Mouse (Mus musculus): ENCODE data around the gene Irgq. TPM values are rescaled to one million over a fixed set of nuclear protein-coding genes. Genes with fewer than 3 reads are reported as not detected.
"Not testable (repeated sequence)": the region's sequence is repeated elsewhere in the genome, so short reads cannot be mapped to it uniquely, and the experiment has no call there.

Gene Irgq
- 19.2 and 24.7 TPM in 2 replicates for polyA plus RNA-seq (2015; fragmentation: Nextera tagmentation; extraction: Ambion mirVana)

GRCm38 (mm10) chr7:24530062-24530931, at the start of gene Irgq:
Irgq (plus strand) TSS chr7:24530689.
- Histone ChIP-seq H3K4me3 (ENCODE audit: low read length) (peak within 1 kb of the TSS; percentile 77), H3K9ac (ENCODE audit: low read depth, low read length) (peak within 1 kb of the TSS; percentile 83), H3K27ac (ENCODE audit: low read depth, low read length) (peak within 1 kb of the TSS; percentile 93), H3K27me3 (replicated peaks; ENCODE audit: control insufficient read depth, insufficient read depth, low read length) (no peaks in the 10 kb centered on the region), H3K4me1 (ENCODE audit: control insufficient read depth, insufficient read depth, low read depth, low read length) (peaks cover 33% of the 10 kb centered on the region), H3K9me3 (ENCODE audit: control insufficient read depth, low read length) (no peaks in the 10 kb centered on the region), H3K4me2 (ENCODE audit: low read length) (peak within 1 kb of the TSS; percentile 89), H3K36me3 (ENCODE audit: control insufficient read depth, insufficient read depth, low read length) (peaks cover 22% of the 10 kb centered on the region)
- peak; percentile 96 for ATAC-seq
- WGBS = under 1% methylated on average over 44 of the region's 44 CpGs

GRCm38 (mm10) chr7:24480986-24481473, 49.5 kb upstream of the Irgq start:
- no peaks in the 10 kb centered on the region for H3K36me3 ChIP-seq (ENCODE audit: control insufficient read depth, insufficient read depth, low read length)
- H3K4me2 ChIP-seq (ENCODE audit: low read length) = peak overlapping the region; percentile 78
- peak overlapping the region; percentile 76 for H3K4me3 ChIP-seq (ENCODE audit: low read length)
- no peaks in the 10 kb centered on the region for H3K9me3 ChIP-seq (ENCODE audit: control insufficient read depth, low read length)
- H3K4me1 ChIP-seq (ENCODE audit: control insufficient read depth, insufficient read depth, low read depth, low read length) = peaks cover 40% of the 10 kb centered on the region
- H3K9ac ChIP-seq (ENCODE audit: low read depth, low read length) = peak overlapping the region; percentile 93
- peak; percentile 65 for ATAC-seq
- H3K27me3 ChIP-seq (replicated peaks; ENCODE audit: control insufficient read depth, insufficient read depth, low read length) = no peaks in the 10 kb centered on the region
- peak overlapping the region; percentile 89 for H3K27ac ChIP-seq (ENCODE audit: low read depth, low read length)
- WGBS = 11% methylated on average over 14 of the region's 14 CpGs

DNA sequence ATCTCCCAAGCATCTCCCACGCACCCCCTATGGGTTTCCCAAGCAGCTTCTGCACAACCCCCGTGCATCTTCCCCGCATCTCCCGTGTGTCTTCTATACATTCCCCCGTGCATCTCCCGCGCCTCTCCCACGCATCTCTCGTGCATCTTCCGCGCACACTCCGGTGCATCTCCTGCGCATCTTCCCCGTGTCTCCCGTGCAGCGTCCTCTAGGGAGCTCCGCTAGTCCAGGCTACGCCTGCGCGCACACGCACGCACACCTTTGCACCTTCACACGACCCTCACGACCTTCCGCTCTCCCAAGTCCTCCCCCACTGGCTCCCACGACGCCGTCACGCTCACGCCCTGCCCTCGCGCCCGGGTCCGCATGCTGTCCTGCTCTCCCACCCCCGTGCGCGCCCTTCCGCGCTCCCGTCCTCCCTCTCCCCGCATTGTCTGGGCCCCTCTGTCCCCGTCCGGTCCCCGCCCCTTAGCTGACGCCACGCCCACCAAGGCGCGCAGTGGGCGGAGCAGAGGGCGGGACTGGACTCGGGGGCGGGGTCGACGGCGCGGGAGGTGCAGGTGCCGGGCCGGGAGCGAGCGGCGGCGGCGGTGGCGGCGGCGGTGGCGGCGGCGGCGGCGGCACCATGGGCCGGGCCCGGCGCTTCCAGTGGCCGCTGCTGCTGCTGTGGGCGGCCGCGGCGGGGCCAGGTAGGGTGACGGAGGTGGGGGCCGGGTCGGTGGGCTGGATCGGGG, 48.8 kb upstream of the Irgq start, which contains the start of gene Cadm4:
Gene Cadm4 (plus strand): TSS at position 550 of the 734 bp plus-strand sequence.
- Histone ChIP-seq H3K36me3 (ENCODE audit: control insufficient read depth, insufficient read depth, low read length) (no peaks in the 10 kb centered on the region), H3K4me3 (ENCODE audit: low read length) (peak within 1 kb of the TSS; percentile 76), H3K27ac (ENCODE audit: low read depth, low read length) (peak within 1 kb of the TSS; percentile 89), H3K9me3 (ENCODE audit: control insufficient read depth, low read length) (no peaks in the 10 kb centered on the region), H3K4me1 (ENCODE audit: control insufficient read depth, insufficient read depth, low read depth, low read length) (peaks cover 46% of the 10 kb centered on the region), H3K9ac (ENCODE audit: low read depth, low read length) (peak within 1 kb of the TSS; percentile 93), H3K4me2 (ENCODE audit: low read length) (peak within 1 kb of the TSS; percentile 78), H3K27me3 (replicated peaks; ENCODE audit: control insufficient read depth, insufficient read depth, low read length) (no peaks in the 10 kb centered on the region)
- ATAC-seq = peak; percentile 84
- WGBS = under 1% methylated on average over 76 of the region's 83 CpGs

GRCm38 (mm10) chr7:24482208-24483020, 48.1 kb upstream of the Irgq start:
- Histone ChIP-seq H3K4me1 (ENCODE audit: control insufficient read depth, insufficient read depth, low read depth, low read length) (peaks cover 53% of the 10 kb centered on the region), H3K36me3 (ENCODE audit: control insufficient read depth, insufficient read depth, low read length) (no peaks in the 10 kb centered on the region), H3K9ac (ENCODE audit: low read depth, low read length) (peak overlapping the region; percentile 93), H3K4me3 (ENCODE audit: low read length) (peak overlapping the region; percentile 76), H3K9me3 (ENCODE audit: control insufficient read depth, low read length) (no peaks in the 10 kb centered on the region), H3K4me2 (ENCODE audit: low read length) (peak overlapping the region; percentile 78), H3K27ac (ENCODE audit: low read depth, low read length) (peak overlapping the region; percentile 89), H3K27me3 (replicated peaks; ENCODE audit: control insufficient read depth, insufficient read depth, low read length) (no peaks in the 10 kb centered on the region)
- peak; percentile 1; the same call in 1 of the 2 replicates for ATAC-seq
- WGBS = under 1% methylated on average over 17 of the region's 38 CpGs

DNA sequence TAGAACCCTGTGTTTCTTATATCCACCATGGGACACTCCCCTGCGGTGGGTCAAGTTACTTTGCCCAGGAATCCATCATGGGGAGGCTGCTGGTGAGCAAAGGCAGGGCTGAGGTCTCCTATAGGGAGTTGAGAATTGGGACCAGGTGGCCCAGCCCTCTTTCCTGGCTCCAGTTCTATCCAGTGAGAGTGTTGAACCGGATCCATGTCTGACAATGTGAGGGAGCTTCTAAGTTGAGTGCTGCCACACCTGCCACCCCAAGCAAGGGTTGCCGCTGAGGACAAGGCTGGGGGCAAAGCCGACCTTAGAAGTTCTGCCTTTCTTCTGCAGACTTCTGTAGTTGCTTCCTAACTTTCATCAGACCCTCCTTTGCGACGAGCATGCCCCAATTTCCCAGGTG, 47.2 kb upstream of the Irgq start:
- Histone ChIP-seq H3K4me3 (ENCODE audit: low read length) (peak overlapping the region; percentile 76), H3K4me2 (ENCODE audit: low read length) (peak overlapping the region; percentile 78), H3K9ac (ENCODE audit: low read depth, low read length) (peak overlapping the region; percentile 93), H3K4me1 (ENCODE audit: control insufficient read depth, insufficient read depth, low read depth, low read length) (peaks cover 59% of the 10 kb centered on the region)
- H3K36me3 ChIP-seq (ENCODE audit: control insufficient read depth, insufficient read depth, low read length); H3K27me3 ChIP-seq (replicated peaks; ENCODE audit: control insufficient read depth, insufficient read depth, low read length); ATAC-seq; H3K27ac ChIP-seq (ENCODE audit: low read depth, low read length); H3K9me3 ChIP-seq (ENCODE audit: control insufficient read depth, low read length): not testable (repeated sequence)
- WGBS = 49% methylated on average over 6 of the region's 6 CpGs

- Histone ChIP-seq H3K9me3 (ENCODE audit: control insufficient read depth, low read length) (no peaks in the 10 kb centered on the region), H3K4me3 (ENCODE audit: low read length) (peak overlapping the region; percentile 34; the same call in 1 of the 2 replicates), H3K9ac (ENCODE audit: low read depth, low read length) (peak overlapping the region; percentile 62; the same call in 1 of the 2 replicates), H3K27me3 (replicated peaks; ENCODE audit: control insufficient read depth, insufficient read depth, low read length) (no peaks in the 10 kb centered on the region), H3K27ac (ENCODE audit: low read depth, low read length) (peak overlapping the region; percentile 85), H3K4me2 (ENCODE audit: low read length) (peak overlapping the region; percentile 63), H3K4me1 (ENCODE audit: control insufficient read depth, insufficient read depth, low read depth, low read length) (peaks cover 52% of the 10 kb centered on the region), H3K36me3 (ENCODE audit: control insufficient read depth, insufficient read depth, low read length) (peaks cover 3% of the 10 kb centered on the region; the same call in 1 of the 2 replicates)
- ATAC-seq = no peak
- WGBS = 66% methylated on average over 9 of the region's 9 CpGs
Measured at GRCm38 (mm10) chr7:24485481-24485880, 45.0 kb upstream of the Irgq start.

GRCm38 (mm10) chr7:24486654-24487130, 43.8 kb upstream of the Irgq start:
- peaks cover 45% of the 10 kb centered on the region for H3K4me1 ChIP-seq (ENCODE audit: control insufficient read depth, insufficient read depth, low read depth, low read length)
- WGBS = 30% methylated on average over 9 of the region's 9 CpGs

GRCm38 (mm10) chr7:24487403-24487802, 43.1 kb upstream of the Irgq start:
- Histone ChIP-seq H3K36me3 (ENCODE audit: control insufficient read depth, insufficient read depth, low read length) (peaks cover 3% of the 10 kb centered on the region; the same call in 1 of the 2 replicates), H3K4me2 (ENCODE audit: low read length) (peak overlapping the region; percentile 63), H3K4me1 (ENCODE audit: control insufficient read depth, insufficient read depth, low read depth, low read length) (peaks cover 45% of the 10 kb centered on the region), H3K27ac (ENCODE audit: low read depth, low read length) (peak overlapping the region; percentile 85), H3K9ac (ENCODE audit: low read depth, low read length) (no peak overlapping the region; the same call in 1 of the 2 replicates), H3K27me3 (replicated peaks; ENCODE audit: control insufficient read depth, insufficient read depth, low read length) (no peaks in the 10 kb centered on the region), H3K9me3 (ENCODE audit: control insufficient read depth, low read length) (no peaks in the 10 kb centered on the region), H3K4me3 (ENCODE audit: low read length) (no peak overlapping the region)
- WGBS = 11% methylated on average over 3 of the region's 3 CpGs
- ATAC-seq = peak; percentile 27; the same call in 1 of the 2 replicates

More at GRCm38 (mm10) chr7:24486654-24487130, 43.8 kb upstream of the Irgq start:
- no peaks in the 10 kb centered on the region for H3K27me3 ChIP-seq (replicated peaks; ENCODE audit: control insufficient read depth, insufficient read depth, low read length)
- H3K9me3 ChIP-seq (ENCODE audit: control insufficient read depth, low read length) = no peaks in the 10 kb centered on the region
- H3K4me2 ChIP-seq (ENCODE audit: low read length) = peak overlapping the region; percentile 63
- peak overlapping the region; percentile 85 for H3K27ac ChIP-seq (ENCODE audit: low read depth, low read length)
- peak overlapping the region; percentile 34 for H3K4me3 ChIP-seq (ENCODE audit: low read length)
- peaks cover 3% of the 10 kb centered on the region; the same call in 1 of the 2 replicates for H3K36me3 ChIP-seq (ENCODE audit: control insufficient read depth, insufficient read depth, low read length)
- peak; percentile 50 for ATAC-seq
- peak overlapping the region; percentile 62 for H3K9ac ChIP-seq (ENCODE audit: low read depth, low read length)
